Mouse (Mus musculus) adrenal gland, adult (tissue): ENCODE data around the gene Pcolce.
A peak's percentile ranks its signal among the peaks of the same experiment; 100 is the strongest.
"Not testable (repeated sequence)": the region's sequence is repeated elsewhere in the genome, so short reads cannot be mapped to it uniquely, and the experiment has no call there.

Experiments used
- DNase-seq, 2 experiments: peaks; one replicate each; pipeline ENCODE4 v3.0.0; 2022 to 2023; ENCODE audit warnings: low spot score in 1 of 2; ENCODE audit not compliant: inconsistent age in 2 of 2

Gene Pcolce

DNA sequence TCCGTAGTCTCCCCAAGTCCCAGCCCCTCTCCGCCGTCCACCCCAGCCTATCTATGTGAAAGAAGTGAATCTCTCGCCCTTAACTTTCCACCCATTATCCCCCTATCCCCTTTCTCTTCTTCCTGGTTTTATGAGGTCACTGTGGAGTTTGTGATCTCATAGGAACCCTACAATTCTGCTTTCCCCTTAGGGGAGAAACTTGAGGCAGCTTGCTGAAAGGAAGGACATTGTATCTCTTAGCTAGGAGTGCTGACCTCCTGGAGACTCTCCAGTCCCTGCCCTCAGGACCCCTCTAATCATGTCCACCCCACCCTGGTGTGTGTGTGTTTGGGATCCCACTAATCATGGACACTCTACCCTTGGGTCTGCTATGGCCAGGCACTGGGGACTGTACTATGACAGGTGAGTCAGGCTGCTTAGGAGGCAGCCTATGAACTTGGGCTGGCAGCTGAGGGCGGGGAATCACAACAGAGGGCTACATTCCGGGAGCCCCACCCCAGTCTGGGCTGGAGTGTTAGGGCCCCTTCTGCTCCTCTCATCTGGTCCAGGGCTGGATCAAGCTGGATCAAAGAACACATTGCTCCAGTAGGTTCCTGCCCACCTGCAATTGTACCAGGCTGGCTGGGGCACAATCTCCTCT, 16.4 kb upstream of the Pcolce start:
- peak in 1 of 2 experiments; percentile 55 for DNase-seq

- no peak for DNase-seq
These were observed 15.7 kb upstream of the Pcolce start for GRCm38 (mm10) chr5:137629306-137629721.

- peak; percentile 99 to 100 for DNase-seq
These were observed 15.1 kb upstream of the Pcolce start, which contains the start of the genes Fbxo24, Lrch4 and Gm20605 for GRCm38 (mm10) chr5:137628498-137629305. TSS of gene Fbxo24 (minus strand) at chr5:137629002. TSS of gene Lrch4 (plus strand) at chr5:137629121. TSS of gene Gm20605 (plus strand) at chr5:137629175.

DNA sequence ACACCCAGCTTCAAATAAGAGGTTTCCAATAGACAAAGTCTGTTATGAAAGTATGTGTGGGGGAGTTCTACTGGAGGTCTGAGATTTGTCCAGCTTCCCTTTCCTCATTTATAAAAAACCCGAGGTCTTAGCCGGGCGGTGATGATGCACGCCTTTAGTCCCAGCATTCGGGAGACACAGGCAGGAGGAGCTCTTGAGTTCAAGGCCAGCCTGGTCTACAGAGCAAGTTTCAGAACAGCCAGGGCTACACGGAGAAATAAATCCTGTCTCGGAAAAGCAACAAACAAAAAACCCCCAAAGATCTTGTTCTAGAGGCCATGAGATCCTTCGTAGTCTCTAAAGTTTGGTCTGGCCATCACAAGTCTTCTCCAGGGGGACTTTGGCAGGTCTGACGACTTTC, 14.4 kb upstream of the Pcolce start:
- peak; percentile 78 to 91 for DNase-seq

GRCm38 (mm10) chr5:137623937-137624530, 10.4 kb upstream of the Pcolce start:
- DNase-seq: no peak

DNA sequence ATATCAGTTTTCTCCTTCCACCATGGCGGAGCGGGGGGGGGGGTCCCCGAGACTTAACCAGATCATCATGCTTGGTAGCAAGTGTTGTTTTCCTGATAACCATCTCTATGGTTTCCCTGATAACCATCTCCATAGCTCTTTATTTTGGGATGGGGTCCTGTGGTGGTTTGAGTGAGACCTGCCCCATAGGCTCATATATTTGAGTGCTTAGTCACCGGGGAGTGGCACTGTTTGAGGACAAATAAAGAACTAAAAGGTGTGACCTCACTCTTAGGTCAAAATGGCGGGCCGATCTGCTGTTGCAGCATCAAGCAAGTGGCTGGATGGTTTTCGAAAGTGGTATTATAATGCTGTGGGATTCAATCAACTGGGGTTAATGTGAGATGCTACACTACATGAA, 1.8 kb upstream of the Pcolce start:
- no peak for DNase-seq

DNA sequence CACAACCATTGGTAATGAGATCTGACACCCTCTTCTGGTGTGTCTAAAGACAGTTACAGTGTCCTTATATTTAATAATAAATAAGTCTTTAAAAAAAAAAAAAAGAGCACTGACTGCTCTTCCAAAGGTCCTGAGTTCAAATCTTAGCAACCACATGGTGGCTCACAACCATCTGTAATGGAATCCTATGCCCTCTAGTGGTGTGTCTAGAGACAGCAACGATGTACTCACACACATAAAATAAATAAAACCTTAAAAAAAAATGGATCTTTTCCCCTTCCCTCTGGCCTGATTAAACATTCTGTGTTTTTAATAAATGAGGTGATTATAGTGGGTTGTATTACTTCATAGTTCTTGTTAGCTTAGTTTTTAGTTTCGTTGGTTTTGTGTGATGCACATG, 1.3 kb upstream of the Pcolce start:
- not testable (repeated sequence) for DNase-seq

DNA sequence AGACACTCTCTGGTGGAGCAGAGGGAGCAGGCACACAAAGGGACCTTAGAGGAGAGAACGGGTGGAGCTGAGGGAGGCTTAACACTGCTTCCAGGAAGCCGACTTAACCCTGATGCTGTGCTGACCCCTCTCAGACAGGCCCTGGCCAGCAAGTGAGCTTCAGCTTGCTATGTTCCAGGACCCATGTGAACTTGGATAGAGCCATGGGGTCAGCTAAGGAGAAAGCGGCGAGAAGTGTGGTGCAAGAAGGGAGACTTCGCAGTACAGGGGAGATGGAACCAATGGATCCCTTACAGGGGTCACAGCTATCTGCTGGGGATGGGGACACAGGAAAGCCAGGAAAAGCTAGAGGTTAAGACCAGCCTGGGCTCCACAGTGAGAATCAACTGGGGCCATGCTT, 508 bp downstream of the Pcolce start:
- peak in 1 of 2 experiments; percentile 65 for DNase-seq

DNA sequence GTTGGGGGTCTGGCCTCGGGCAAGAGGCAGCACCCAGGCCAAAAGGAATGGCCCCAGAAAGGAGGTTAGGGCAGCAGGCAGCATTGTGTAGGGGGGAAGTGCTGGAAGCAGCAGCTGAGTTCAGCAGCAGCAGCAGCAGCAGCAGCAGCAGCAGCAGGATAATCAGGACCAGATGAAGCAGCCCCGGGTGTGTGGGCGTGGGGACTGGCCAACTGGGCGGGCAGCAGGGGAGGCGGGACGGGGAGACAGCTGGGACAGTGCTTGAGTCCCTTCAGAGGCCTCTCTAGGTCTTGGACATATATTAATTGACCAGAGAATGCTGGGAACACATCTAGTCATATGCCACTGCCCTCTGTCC, 2.4 kb downstream of the Pcolce start:
- DNase-seq: peak; percentile 84 to 92

GRCm38 (mm10) chr5:137610548-137611244, 2.9 kb downstream of the Pcolce start:
- peak; percentile 90 to 95 for DNase-seq

GRCm38 (mm10) chr5:137610056-137610455, 3.5 kb downstream of the Pcolce start:
- no peak for DNase-seq

DNA sequence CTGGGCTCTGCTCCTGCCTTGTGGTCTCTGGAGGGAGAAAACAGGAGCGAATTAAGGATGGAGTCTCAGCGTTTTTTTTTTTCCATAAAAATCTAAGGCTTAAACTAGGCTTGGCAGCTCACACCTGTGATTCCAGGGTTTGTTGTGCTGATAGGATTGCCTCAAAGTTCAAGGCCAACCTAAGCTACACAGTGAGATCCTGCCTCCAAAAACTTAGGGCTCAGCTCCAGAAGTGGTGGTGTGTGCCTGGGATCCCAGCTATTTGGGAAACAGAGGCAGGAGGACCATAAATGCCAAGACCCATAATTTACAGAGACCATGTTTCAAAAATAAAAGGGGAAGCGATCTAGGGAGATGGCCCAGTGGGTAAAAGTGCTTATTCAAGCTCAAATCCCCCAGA, 4.3 kb downstream of the Pcolce start:
- DNase-seq: peak in 1 of 2 experiments; percentile 76

- peak in 1 of 2 experiments; percentile 44 for DNase-seq
These were observed 4.9 kb downstream of the Pcolce start for GRCm38 (mm10) chr5:137608654-137609190.

DNA sequence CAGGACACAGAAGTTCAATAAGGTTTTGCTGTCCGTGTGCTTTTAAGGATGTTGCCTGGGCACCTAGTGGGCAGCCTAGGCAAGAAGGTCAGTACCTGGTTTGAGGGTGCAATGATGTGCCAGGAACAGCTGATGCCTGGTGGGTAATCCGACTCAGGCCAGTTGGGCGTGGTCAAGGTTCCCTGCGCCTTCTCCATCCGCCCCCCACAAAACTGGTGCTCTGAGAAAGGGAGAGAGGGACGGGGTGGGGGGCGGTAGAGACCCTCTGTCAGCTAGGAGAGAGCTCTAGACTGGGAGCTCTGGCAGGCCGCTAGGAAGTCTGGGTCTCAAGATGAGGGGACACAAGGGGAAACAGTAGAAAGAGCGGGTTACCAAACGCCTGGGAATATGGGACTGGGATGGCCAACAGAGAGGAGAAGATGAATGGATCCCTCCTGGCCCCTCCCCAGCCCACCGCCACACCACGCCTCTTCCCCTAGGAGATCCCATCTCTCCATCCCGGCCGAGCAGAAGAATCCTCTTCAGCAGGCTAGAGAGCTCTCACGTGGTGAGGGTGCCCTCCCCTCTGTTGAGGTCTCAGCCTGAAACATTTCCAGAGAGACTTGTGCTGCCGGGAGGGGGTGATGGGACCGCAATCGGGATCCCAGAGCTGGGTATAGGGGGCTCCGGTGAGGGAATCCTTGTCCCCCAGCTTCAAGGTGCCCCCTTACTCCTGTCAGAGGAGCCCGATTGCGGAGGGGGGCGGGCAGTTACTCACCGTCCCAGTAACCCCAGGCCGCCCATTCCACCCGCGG, 5.5 kb downstream of the Pcolce start:
- DNase-seq: peak in 1 of 2 experiments; percentile 33

DNA sequence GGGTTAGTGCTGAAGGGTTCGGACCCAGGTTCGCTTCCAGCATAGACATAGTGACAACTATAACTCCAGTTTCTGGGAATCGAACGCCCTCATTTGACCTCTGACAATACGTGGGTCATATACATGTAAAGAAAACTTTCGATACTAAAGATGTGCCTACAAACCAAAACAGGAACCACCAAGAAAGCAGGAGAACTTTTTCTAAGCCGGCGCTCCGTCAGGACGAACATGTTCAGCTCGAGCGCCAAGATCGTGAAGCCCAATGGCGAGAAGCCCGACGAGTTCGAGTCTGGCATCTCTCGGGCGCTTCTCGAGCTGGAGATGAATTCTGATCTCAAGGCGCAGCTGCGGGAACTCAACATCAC, 12.2 kb downstream of the Pcolce start:
- peak; percentile 44 to 75 for DNase-seq

DNA sequence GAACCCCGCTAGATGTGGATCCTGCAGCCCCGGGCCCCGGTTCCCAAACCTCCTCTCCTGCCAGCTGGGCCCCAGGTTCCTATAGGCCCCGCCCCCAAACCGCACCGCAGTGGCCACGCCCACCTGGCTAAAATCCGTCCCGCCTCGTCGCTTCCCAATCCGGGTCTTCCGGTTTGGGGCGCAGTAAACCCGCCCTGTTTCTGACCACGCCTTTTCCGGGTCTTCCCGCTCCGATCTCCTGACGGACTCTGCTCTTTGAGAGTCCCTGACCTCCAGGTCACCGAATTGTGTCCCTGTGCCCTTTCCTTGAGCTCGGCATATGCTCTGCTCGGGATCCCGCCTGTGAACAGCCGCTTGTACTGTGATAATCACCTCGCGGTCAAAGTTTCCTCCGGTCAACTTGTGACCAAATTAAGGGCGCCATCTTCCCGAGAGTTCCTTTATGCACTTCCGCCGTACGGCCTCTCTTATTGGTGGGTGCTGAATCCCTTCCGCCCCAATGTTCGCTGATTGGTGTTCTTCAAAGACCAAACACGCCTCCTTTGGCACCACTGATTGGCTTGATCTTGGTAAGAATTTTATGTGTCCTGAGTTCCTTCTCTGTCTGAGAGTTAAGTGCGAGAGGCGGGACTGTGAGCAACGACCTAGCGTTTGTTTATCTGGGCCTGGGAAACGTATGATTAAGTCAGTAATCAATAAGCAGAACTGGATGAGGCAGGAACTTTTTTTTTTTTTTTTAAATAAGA, 12.8 kb downstream of the Pcolce start, which contains the start of gene Mospd3:
Gene Mospd3, minus strand, starts transcription at position 440 of the 746 bp plus-strand sequence.
- peak; percentile 97 to 99 for DNase-seq

GRCm38 (mm10) chr5:137600281-137600618, 13.3 kb downstream of the Pcolce start:
- no peak for DNase-seq

DNA sequence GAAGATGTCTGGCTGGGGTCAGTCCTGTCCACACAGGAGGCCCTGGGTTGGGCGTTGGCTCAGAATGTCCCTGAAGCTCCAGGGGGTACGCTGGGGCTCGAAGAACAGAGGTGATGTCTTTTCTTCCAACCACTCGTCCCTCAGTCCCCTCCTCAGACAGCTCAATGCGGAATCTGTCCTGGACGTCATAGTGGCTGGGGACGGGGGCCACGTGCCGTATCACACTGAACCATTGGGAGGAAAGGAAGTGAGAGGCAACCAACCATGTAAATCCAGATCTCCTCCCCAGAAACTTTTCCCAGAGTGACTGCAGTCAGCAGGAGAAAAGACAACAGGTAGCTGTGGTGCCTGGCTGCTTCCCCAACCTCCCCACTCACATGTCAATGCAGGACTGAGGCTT, 14.0 kb downstream of the Pcolce start:
- DNase-seq: peak in 1 of 2 experiments; percentile 39

GRCm38 (mm10) chr5:137598100-137598826, 15.3 kb downstream of the Pcolce start:
- no peak for DNase-seq
